Mouse (Mus musculus): ENCODE results near the gene Prr19.

The Prr19 gene

GRCm38 (mm10) chr7:25275555-25276298 is 25.5 kb upstream of the Prr19 start:
- peak in 1 of 2 experiments; percentile 10 for DNase-seq

DNA sequence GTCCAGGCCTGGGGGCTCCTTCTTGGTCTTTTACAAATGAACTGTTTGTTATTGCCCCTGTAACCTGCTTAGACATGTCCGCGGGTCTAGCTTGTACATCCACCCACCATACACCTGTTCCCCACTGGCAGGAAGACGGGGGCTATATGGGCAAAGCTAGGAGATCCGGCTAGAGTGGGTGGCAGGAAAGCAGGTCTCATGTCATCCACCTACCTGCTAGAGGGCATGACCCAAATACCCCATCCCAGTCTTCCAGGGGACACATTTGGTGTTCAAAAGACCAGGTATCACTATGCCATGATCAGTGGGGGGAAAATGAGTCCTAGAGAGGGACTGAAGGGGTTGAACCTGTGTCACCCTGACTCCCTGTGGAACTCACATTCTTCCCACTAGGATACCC is 23.8 kb upstream of the Prr19 start:
- peak in 1 of 2 experiments; percentile 32 for DNase-seq

GRCm38 (mm10) chr7:25277998-25278340 is 23.2 kb upstream of the Prr19 start:
- no peak for DNase-seq

DNA sequence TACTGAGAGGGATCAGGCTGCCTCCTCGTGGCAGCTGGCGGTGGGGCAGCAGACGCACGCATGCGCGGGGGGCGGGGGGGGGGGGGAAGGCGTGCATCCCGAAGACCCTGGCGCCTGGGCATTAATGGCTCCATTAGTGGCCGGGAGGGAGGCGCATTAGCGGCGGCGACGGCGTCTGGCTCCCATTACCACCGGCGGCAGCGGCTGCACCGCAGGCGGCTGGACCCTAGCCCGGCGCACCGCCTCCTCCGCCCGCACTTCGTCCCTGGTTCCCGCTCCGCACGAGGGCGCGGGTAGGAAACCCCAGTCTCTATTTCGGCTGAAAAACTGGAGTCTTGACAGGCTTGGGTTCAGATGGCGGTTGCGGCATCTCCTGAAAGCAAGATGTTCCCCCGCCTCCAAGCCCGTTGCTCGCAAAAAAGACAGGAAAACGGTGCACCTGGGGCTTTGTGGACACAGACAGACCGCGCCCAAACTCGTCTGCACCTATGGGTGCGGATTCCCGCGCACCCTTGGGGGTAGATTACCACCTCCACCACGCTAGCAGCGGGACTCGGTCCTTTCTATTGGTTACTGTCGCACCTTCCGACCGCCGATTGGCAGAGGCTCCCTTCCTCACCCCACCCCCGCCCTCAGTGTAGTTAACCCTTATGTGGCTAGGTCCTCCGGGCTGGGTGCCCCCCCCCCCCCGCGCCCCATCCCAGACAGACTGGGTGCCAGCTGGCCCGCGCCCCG is 22.7 kb upstream of the Prr19 start:
- peak; percentile 89 to 96 for DNase-seq

GRCm38 (mm10) chr7:25279076-25279860 is 21.9 kb upstream of the Prr19 start:
- peak; percentile 76 to 83 for DNase-seq

- peak in 1 of 2 experiments; percentile 55 for DNase-seq
These were observed 21.1 kb upstream of the Prr19 start for GRCm38 (mm10) chr7:25279861-25280791.

- DNase-seq = peak in 1 of 2 experiments; percentile 21
These were observed 20.0 kb upstream of the Prr19 start for GRCm38 (mm10) chr7:25281166-25281733.

GRCm38 (mm10) chr7:25281734-25282601 is 19.2 kb upstream of the Prr19 start:
- peak; percentile 96 to 98 for DNase-seq

DNA sequence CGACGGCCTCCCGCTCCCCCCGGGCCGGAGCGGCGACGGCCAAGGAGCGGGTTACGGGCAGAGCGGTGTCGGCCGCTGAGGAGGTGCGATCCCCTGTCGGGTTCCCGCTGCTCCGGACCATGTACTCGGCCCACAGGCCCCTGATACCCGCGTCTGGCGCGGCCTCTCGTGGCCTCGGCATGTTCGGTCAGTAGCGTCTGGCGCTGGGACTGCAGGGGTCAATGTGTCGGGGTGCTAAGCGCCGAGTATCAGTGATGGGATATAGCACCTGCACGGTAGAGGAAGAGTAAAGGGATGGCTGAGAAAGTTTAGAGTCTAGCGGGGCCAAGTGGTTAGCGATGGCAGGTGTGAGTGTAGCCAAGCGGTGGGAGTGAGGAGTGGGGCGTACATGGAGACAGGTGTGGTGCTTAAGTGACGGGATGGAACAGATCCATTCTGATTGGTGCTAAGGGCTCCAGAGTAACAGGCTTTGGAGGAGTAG is 18.4 kb upstream of the Prr19 start:
- DNase-seq = peak in 1 of 2 experiments; percentile 62

GRCm38 (mm10) chr7:25283637-25284036 is 17.6 kb upstream of the Prr19 start:
- peak in 1 of 2 experiments; percentile 19 for DNase-seq

DNA sequence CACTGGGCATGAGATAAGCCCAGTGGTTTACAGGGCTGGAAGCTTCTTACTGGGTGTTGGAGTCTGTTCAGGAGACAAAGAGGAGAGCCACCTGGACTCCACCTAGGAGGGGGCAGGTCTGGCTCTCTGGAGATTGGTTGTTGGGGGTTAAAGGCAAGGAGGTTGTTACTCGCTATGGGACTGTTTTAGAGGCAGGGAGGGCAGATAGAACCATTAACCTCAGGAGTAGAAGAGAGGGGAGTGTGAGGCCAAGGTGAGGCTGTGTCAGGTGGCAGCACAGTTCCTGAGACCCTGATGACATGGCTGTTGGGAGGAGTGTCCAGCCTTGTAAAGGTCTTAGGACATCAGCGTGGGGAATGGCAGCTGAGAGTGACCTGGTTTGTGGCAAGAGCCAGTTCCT is 17.0 kb upstream of the Prr19 start:
- no peak for DNase-seq

GRCm38 (mm10) chr7:25284766-25285165 is 16.4 kb upstream of the Prr19 start:
- no peak for DNase-seq

DNA sequence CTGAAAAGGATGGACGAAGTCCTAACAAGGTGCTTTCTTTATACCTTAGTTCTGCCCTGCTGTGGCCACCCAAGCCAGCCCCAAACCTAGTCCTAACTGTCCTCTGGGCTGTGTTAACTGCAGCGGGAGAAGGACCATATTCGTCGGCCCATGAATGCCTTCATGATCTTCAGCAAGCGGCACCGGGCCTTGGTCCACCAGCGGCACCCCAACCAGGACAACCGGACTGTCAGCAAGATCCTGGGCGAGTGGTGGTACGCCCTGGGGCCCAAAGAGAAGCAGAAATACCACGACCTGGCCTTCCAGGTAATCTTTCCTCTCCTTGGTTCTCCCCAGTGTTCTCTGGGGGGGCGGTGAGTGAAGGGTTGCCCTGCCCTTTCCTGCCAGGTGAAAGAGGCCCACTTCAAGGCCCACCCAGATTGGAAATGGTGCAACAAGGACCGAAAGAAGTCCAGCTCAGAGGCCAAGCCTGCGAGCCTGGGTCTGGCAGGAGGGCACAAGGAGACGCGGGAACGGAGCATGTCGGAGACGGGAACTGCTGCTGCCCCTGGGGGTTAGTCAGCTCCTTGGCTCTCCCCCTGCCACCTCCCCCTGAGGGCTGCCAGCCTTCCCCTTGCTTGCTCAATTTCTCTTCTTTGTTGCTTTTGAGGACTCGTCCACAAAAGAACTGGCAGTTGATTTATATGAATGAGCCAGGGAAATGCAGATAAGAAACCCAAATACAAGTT is 15.5 kb upstream of the Prr19 start:
- DNase-seq = no peak

- DNase-seq = no peak
These were observed 14.2 kb upstream of the Prr19 start for GRCm38 (mm10) chr7:25286989-25287388.

GRCm38 (mm10) chr7:25288011-25288410 is 13.2 kb upstream of the Prr19 start:
- no peak for DNase-seq

DNA sequence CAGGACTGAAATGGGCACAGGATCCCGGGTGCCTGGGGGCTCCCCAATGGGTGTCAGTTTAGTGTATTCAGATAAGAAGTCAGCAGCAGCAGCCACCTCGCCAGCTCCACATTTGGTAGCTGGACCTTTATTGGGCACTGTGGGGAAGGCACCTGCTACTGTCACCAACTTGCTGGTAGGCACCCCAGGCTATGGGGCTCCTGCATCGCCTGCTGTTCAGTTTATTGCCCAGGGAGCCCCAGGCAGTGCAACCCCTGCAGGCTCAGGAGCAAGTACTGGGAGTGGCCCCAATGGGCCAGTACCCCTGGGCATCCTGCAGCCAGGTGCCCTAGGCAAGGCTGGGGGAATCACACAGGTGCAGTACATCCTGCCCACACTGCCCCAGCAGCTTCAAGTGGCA is 12.5 kb upstream of the Prr19 start:
- DNase-seq = no peak

GRCm38 (mm10) chr7:25289925-25290324 is 11.3 kb upstream of the Prr19 start:
- DNase-seq = no peak

DNA sequence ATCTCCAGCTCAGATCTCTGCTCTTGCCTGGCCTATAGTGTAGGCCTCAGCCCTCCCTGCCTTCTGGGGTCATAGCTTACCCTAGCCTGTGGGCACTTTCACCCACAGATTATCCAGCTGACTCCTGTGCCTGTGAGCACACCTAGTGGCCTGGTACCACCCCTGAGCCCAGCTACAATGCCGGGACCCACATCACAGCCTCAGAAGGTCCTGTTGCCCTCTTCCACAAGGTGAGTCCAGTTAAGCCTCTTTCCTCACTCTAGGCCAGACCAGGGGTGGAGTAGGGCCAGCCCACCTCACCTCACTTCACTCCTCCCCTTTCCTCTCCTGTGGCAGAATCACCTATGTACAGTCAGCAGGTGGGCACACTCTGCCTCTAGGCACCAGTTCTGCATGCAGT is 10.7 kb upstream of the Prr19 start:
- no peak for DNase-seq

GRCm38 (mm10) chr7:25290911-25291310 is 10.3 kb upstream of the Prr19 start:
- peak in 1 of 2 experiments; percentile 18 for DNase-seq

GRCm38 (mm10) chr7:25292107-25292506 is 9.1 kb upstream of the Prr19 start:
- DNase-seq = no peak
